Mouse (Mus musculus) activated CD4-positive, CD25-positive, alpha-beta regulatory T cell, adult 4 months (primary cell): ENCODE data around the gene Stard3. TPM values are rescaled to one million over a fixed set of nuclear protein-coding genes. Genes with fewer than 3 reads are reported as not detected.

ENCODE experiments used
- ATAC-seq: one replicate; pipeline ENCODE4 v1.8.0; 2017
- polyA plus RNA-seq, 2 experiments: library from polyadenylated mRNA; unstranded; fragments of 100-300 nt; shearing (Covaris generic); gene quantifications; one replicate each; pipeline ENCODE4 v1.2.1; 2017

The Stard3 gene
- polyA plus RNA-seq, 2 experiments from 2014 or later: 33.3 to 42.1 TPM

DNA sequence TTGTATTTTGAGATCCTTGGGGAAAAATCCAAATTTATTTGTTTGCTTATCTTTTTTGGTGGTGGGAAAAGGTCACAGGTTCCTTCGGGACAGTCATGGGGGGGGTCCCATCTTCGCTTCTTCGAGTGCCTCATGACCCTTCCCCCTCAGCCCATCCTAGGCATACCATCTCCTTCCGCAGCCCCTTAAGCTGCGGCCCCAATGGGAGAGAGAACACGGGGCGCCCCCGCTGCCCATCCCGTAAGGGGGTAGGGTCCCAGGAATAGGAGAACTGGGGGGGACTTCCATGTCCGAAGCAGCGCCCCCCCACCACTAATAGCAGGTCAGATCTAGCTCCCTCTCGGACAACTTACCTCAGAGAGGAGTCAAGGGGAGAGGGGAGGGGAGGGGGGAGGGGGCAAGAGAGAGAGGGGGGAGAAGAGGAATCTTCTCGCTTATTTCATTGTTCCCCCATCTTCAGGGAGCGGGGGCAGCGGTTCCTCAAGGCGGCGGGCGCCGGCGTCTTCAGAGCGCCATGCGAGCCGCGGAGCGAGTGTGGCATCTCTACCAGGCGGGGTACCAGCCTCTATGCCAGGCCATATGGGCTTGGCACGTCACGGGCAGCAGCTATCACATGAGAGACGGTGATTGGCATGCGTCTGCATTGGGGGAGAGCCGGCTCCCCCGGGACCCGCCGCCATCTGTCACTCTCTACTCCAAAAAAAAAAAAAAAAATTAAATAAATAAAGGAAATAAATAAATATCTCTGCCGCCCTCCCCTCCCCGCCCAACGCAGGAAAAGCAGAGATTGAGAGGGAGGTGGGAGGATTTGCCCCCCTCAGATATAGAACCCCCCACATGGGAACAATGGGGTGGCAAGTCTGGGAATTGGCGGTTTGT lies 28.8 kb upstream of the Stard3 start, which contains the start of gene Neurod2:
Neurod2 (minus strand) TSS at position 568 of the 879 bp plus-strand sequence.
- ATAC-seq: no peak

DNA sequence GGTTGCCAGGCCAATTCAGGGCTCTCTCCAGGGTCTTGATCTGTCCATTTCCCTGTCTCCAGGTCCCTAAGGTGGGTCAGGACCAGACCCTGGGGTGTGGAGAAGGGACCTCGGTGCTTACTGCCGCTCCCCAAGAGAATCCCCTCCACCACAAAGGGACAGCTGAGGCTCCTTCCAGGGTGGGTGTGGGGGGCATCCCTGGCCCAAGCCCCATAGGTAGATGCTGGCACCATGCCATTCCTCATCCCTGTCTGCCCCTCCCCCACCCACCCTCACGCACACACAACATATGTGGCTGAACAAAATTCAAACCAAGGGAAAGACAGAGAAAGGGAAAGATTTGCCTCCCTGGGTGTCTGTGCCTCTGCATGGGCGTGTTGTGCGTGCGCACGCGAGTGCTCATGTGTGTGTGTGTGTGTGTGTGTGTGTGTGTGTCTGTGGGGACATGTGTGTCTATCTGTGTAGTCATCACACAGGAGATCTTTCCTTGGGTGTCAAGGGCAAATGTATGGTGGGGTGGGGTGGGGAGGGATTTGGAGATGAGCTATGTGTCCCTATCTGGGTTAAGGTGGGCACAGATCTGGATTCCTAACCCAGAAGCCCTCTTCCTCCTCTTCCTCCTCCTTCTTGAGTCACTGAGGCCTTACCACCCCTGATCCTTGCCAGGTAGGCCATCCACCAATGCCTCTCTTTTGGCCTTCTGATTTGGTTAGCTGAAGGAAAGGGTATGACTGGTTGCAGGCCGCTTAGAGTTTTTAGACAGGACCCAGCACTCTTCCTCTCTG lies 28.0 kb upstream of the Stard3 start:
- no peak for ATAC-seq

GRCm38 (mm10) chr11:98330745-98331204 lies 27.4 kb upstream of the Stard3 start:
- no peak for ATAC-seq

DNA sequence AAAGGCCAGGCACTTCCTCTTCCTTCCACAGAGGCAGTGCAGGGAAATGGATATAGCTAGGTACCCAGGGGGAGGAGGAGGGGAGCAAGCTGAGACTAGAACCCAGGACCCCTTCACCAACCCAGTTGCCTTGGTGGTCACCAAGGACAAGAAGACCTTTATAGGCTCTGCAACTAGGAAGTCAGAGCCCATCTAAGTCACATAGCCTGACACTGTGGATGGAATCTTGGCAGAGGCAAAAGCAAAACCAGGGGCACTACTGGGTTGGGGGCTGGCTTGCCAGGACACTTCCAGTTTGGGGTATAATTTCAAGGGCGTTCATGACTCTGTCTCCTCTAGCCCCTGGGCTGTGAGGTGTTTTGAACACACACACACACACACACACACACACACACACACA lies 26.8 kb upstream of the Stard3 start:
- ATAC-seq: no peak

DNA sequence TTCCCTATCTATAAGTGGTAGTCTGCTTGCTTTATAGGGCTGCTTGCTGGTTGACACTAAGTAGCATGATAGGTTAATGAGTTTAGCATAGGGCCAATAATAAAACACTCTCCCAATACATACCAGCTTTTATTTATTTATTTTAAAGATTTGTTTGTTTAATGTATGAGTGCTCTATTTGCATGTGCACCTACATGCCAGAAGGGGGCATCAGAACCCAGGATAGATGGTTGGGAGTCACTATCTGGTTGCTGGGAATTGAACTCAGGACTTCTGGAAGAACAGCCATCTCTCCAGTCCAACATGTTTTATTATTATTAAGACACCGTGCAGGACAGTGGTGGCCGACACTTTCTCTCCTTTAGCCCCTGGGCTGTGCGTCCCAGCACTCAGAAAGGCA lies 26.0 kb upstream of the Stard3 start:
- ATAC-seq: no peak

DNA sequence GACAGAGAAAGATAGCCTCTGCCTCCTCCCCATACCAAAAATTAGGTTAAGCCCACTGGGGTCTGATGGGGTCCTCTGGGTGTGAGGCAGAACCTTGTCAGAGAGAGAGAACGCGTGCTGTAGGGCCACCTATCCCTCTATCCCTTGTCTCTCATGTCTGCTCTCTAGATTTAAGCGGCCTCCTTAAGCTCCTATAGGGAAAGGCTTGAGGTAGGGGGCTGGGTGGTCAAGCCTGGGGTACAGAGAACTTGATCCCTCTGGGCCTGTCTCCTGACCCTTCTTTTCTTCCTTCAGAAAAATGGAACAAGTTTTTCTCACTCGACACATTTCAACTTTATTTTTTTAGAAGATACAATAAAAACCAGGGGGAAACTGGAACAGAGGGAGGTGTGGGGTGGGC lies 25.3 kb upstream of the Stard3 start:
- no peak for ATAC-seq

- no peak for ATAC-seq
Observed at GRCm38 (mm10) chr11:98333263-98333696, 24.9 kb upstream of the Stard3 start.

GRCm38 (mm10) chr11:98333981-98334741 lies 24.0 kb upstream of the Stard3 start:
- ATAC-seq: no peak

DNA sequence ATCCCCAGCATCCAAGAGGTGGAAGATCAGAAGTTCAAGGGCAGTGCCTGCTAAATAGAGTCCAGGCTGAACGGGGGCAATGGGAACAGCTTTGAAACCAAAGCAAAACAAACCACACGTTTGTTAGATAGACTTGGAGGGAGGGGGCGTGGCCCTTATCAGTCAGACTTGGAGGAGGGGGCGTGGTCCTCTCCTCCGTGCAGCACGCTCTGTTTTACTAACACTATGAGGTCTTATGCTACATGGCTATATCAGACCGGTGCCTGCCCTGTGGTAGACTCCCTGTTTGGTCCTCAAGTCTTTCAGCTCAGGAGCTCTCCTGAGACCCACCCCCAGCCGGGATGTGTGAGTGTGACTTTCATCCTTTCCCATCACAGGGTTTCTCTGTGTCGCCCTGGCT lies 22.9 kb upstream of the Stard3 start:
- no peak for ATAC-seq

GRCm38 (mm10) chr11:98336245-98337107 lies 21.7 kb upstream of the Stard3 start:
- no peak for ATAC-seq

DNA sequence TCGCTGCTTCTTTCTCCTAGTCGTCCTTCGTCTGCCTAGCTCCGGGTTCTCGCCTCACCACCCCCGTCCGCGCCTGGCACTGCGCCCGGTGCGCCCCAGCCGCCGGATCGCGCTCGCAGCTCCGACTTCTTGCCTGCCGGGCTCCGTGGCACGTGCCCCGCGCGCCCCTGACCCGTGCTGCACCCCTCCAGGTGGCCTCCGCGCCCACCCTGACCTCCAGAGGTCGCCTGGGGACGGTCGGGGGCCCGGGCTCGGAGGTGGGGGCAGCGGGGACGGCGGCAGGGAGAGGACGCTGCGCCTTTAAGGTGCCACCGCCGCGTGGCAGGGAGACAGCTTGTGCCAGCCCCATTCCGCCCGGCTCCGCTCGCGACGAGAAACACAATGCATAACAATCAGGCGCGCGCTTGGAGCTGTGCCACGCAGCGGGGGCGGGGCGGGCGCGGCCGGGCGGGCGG lies 19.6 kb upstream of the Stard3 start:
- ATAC-seq: no peak

- no peak for ATAC-seq
Observed at GRCm38 (mm10) chr11:98339071-98339501, 19.1 kb upstream of the Stard3 start.

DNA sequence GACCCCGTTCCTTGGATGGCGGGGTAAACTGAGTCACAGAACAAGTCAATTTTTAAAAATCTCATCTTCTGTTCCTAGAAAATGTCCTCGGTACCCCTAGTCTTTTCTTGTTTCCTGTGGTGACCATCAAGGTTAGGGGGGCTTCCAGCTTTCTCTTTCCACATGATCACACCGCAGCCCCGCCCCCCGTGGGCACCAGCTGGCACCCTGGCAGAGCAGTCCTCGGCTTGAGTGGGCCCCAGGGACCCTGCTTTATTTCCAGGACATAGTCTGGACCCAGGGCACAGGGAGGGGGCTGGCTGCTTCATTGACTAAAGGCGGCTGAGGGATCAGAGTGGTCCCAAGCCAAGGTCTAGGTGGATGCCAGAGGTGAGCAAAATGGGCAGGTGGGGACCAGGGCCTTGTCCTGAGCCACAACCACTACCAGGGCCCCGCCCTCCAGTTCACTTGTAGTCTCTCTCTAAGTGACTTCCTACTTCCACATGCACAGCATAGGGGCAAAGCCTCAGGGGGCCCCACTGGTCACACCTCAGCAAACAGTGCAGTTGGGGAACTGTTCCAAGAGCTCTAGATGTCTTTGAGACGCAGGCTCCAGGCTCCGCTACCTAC lies 18.4 kb upstream of the Stard3 start:
- ATAC-seq: no peak

DNA sequence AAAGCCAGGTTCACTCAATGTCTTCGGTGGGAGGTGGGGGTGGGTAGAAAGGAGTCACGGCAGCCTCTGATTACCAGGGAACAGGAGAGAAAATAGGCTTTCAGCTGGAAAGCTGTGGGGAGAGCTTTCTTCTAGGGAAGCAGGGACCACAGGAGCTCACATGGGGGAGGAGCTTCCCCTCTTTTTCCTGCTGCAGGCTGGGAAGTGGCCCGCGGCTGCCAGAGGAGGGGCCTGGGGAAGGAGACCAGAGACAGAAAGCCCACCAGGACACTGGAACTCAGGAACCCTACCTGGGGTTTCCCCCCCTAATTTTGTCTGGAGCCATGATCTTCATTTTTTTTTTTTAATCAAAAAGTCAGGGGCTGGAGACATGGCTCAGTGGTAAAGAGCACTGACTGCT lies 17.6 kb upstream of the Stard3 start:
- ATAC-seq: no peak

DNA sequence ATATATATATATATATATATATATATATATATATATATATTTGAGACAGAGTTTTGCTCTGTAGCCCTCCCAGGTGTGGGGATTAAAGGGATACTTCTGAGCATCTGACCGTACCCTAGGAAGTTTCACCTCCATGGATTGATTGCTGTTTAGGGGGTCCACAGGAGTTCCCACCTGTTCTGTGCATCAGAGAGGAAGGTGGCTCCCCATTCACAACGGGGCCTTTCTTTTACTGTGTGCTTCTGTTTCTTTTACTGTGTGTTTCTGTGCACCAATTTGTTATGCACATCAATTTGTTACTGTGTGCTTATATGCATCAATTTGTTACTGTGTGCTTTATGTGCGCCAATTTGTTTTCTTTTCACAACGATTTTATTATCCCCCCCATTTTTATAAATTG lies 17.0 kb upstream of the Stard3 start:
- no peak for ATAC-seq

- peak; percentile 32 for ATAC-seq
Observed at GRCm38 (mm10) chr11:98342000-98342945, 15.9 kb upstream of the Stard3 start.

DNA sequence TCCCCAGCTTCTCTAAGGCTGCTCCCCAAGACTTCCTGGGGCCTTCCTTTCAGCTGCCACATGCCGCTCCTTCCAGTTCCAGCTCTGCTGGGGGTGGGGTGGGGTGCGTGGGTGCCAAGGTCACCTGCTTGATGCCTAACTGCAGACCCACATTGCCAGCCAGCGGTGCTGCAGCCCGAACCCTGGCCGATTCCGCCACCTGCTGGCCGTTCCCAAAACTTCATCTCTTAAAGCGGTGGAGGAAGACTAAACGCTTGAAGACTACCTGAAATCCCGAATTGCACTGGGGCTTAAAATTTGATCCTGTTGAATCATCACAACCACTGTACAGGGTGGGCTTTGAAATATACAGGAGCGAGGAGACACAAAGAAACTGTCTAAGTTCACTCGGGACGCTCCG lies 12.9 kb upstream of the Stard3 start:
- no peak for ATAC-seq

DNA sequence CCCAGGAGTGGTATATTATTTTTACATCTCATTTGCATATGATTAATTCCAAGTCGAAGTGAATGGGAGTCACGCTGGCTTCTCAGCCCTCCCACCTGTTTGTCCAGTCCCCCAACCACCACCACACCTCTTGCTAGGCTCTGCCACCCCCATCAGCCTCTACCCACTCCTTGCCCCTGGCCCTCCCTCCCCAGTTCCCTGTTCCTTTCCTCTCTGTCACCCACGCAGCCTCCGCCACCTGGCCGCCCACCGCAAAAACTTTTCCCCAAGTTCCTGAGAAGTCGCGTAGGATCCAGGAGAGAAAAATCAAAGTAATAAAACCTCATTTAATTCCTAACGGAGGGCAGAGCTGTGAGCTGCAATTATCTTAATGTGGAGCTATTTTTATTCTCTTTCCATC lies 12.0 kb upstream of the Stard3 start:
- no peak for ATAC-seq

GRCm38 (mm10) chr11:98347385-98348082 lies 10.6 kb upstream of the Stard3 start:
- no peak for ATAC-seq
